Mouse (Mus musculus): ENCODE data around the gene Rarg. TPM values are rescaled to one million over a fixed set of nuclear protein-coding genes. Genes with fewer than 3 reads are reported as not detected.

Rarg gene
- polyA plus RNA-seq, 1 experiment from 2014 or later = 30.3 TPM

- WGBS = 61% methylated on average over 13 of the region's 14 CpGs
- Histone ChIP-seq H3K36me3 (peaks cover 6% of the 10 kb centered on the region; the same call in 1 of the 2 replicates), H3K4me1 (peaks cover 49% of the 10 kb centered on the region)
These were observed 1.6 kb downstream of the Rarg start for GRCm38 (mm10) chr15:102255547-102256255.

GRCm38 (mm10) chr15:102250521-102250920, 6.8 kb downstream of the Rarg start:
- peaks cover 53% of the 10 kb centered on the region for H3K4me1 ChIP-seq
- no peak for ATAC-seq (replicated peaks; ENCODE audit: low FRiP score)
- H3K4me2 ChIP-seq = no peak overlapping the region
- 0 out of 2 replicates have a peak overlapping the region, but pooled peaks have one; percentile 40 for H3K9ac ChIP-seq
- 74% methylated on average over 5 of the region's 5 CpGs for WGBS
- H3K27ac ChIP-seq = peak overlapping the region; percentile 99; the same call in 1 of the 2 replicates
- H3K9me3 ChIP-seq (replicated peaks) = no peaks in the 10 kb centered on the region
- no peak overlapping the region for H3K4me3 ChIP-seq (replicated peaks)
- peaks cover 6% of the 10 kb centered on the region; the same call in 1 of the 2 replicates for H3K36me3 ChIP-seq
- 0 out of 2 replicates have a peak, but pooled peaks cover 4% of the 10 kb centered on the region for H3K27me3 ChIP-seq

More at GRCm38 (mm10) chr15:102255547-102256255, 1.6 kb downstream of the Rarg start:
- no peak for ATAC-seq (replicated peaks; ENCODE audit: low FRiP score)
- Histone ChIP-seq H3K27ac (0 out of 2 replicates have a peak overlapping the region, but pooled peaks have one; percentile 41), H3K27me3 (0 out of 2 replicates have a peak, but pooled peaks cover 5% of the 10 kb centered on the region), H3K4me2 (peak overlapping the region; percentile 94), H3K9ac (no peak overlapping the region), H3K9me3 (replicated peaks) (no peaks in the 10 kb centered on the region), H3K4me3 (replicated peaks) (peak overlapping the region; percentile 68; the same call in 1 of the 2 replicates)

DNA sequence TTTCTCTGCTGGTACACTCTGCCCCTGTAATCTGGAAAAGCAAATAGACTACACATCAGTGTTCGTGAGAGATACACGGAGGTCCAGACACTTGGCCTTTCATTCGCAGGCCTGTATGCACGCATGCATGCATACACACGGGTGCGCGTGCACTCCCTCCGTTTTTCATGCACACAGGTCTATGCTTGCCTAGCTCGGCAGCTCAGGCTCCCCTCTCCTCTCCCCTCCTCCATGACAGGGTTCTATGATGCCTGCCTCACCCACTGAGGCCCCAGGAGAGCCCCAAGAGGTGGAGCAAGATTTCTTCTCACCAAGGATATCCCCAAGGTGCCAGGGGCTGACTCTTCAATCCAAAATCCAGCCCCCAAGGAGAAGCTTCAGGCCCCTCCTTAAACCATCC, 7.3 kb downstream of the Rarg start:
- Histone ChIP-seq H3K4me3 (replicated peaks) (peak overlapping the region; percentile 66; the same call in 1 of the 2 replicates), H3K27ac (peak overlapping the region; percentile 99)

DNA sequence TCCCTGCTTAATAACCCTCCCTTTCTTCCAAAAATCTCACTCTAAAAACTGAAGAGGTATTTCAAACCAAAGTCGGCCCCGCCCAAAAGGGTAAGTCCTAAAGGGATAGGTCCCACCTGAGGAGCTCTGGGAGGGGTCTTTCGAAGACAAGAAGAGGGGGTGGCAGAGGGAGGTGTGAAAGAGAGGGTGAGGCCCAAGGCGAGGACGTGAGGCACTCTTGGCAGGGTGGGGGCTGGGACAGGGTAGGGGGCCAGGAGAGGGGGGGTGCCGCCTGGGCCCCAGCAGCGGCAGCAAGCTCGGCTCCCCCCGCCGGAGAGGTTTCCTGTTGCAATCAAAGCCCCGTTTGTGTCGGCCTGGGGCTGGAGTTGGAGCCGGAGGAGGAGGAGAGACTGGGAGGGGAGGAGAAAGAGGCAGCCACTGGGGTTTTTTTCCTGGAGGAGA, 8.0 kb downstream of the Rarg start:
- peak overlapping the region; percentile 99 for H3K27ac ChIP-seq
- H3K4me3 ChIP-seq (replicated peaks) = peak overlapping the region; percentile 66
- peaks cover 6% of the 10 kb centered on the region; the same call in 1 of the 2 replicates for H3K36me3 ChIP-seq
- 0 out of 2 replicates have a peak, but pooled peaks cover 3% of the 10 kb centered on the region for H3K27me3 ChIP-seq
- no peaks in the 10 kb centered on the region for H3K9me3 ChIP-seq (replicated peaks)
- peaks cover 56% of the 10 kb centered on the region for H3K4me1 ChIP-seq
- peak overlapping the region; percentile 40 for H3K9ac ChIP-seq
- H3K4me2 ChIP-seq = peak overlapping the region; percentile 94
- ATAC-seq (replicated peaks; ENCODE audit: low FRiP score) = no peak
- 3% methylated on average over 13 of the region's 13 CpGs for WGBS

More for the DNA sequence above, 7.3 kb downstream of the Rarg start:
- no peak for ATAC-seq (replicated peaks; ENCODE audit: low FRiP score)
- peaks cover 53% of the 10 kb centered on the region for H3K4me1 ChIP-seq
- peaks cover 6% of the 10 kb centered on the region; the same call in 1 of the 2 replicates for H3K36me3 ChIP-seq
- H3K27me3 ChIP-seq = 0 out of 2 replicates have a peak, but pooled peaks cover 3% of the 10 kb centered on the region
- H3K9me3 ChIP-seq (replicated peaks) = no peaks in the 10 kb centered on the region
- peak overlapping the region; percentile 40; the same call in 1 of the 2 replicates for H3K9ac ChIP-seq
- peak overlapping the region; percentile 94 for H3K4me2 ChIP-seq
- 34% methylated on average over 9 of the region's 9 CpGs for WGBS

- WGBS = 0% methylated on average over 2 of the region's 3 CpGs
- H3K27ac ChIP-seq = peak overlapping the region; percentile 99
- H3K9ac ChIP-seq = peak overlapping the region; percentile 40; the same call in 1 of the 2 replicates
- peaks cover 61% of the 10 kb centered on the region for H3K4me1 ChIP-seq
- H3K9me3 ChIP-seq (replicated peaks) = no peaks in the 10 kb centered on the region
- peaks cover 6% of the 10 kb centered on the region; the same call in 1 of the 2 replicates for H3K36me3 ChIP-seq
- peak overlapping the region; percentile 94 for H3K4me2 ChIP-seq
- peak overlapping the region; percentile 66 for H3K4me3 ChIP-seq (replicated peaks)
- H3K27me3 ChIP-seq = 0 out of 2 replicates have a peak, but pooled peaks cover 3% of the 10 kb centered on the region
- ATAC-seq (replicated peaks; ENCODE audit: low FRiP score) = no peak
These were observed 8.5 kb downstream of the Rarg start for GRCm38 (mm10) chr15:102248812-102249191.

DNA sequence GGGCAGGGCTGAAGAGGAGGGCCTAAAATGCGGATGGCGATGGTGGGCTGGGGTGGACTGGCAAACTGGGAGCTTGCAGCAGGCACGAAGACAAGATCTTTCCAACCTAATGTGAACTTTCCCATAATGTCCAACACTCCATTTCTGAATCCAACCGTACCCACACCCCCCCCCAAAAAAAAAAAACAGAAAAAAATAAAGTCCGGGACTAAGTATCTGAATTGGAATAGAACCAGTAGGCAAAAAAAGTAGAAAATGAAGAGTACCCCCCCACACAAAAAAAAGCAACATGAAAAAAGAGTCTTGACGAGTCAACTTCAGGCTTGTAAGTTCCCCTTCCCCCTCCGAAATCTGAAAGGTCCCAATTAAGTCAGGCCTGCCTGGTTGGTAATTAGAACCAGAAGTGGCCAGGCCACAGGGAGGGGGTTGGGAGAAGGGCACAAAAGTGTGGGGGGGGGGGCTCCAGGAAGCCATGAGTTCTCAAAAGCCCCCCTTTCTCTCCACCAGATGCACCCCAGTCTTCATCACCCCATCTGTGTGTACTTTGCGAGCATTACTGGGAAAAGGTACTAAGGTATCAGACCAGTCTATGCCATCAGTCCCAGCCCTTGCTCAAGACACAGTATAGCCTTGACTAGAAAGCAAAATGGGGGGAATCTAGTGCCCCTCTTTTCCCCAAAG, 9.0 kb downstream of the Rarg start:
- peak overlapping the region; percentile 99 for H3K27ac ChIP-seq
- peak overlapping the region; percentile 68; the same call in 1 of the 2 replicates for H3K9ac ChIP-seq
- WGBS = 8% methylated on average over 8 of the region's 8 CpGs
- H3K9me3 ChIP-seq (replicated peaks) = no peaks in the 10 kb centered on the region
- no peak for ATAC-seq (replicated peaks; ENCODE audit: low FRiP score)
- H3K36me3 ChIP-seq = peaks cover 6% of the 10 kb centered on the region; the same call in 1 of the 2 replicates
- H3K27me3 ChIP-seq = 0 out of 2 replicates have a peak, but pooled peaks cover 3% of the 10 kb centered on the region
- peak overlapping the region; percentile 94 for H3K4me2 ChIP-seq
- peak overlapping the region; percentile 66 for H3K4me3 ChIP-seq (replicated peaks)
- peaks cover 66% of the 10 kb centered on the region for H3K4me1 ChIP-seq

GRCm38 (mm10) chr15:102247252-102248130, 9.8 kb downstream of the Rarg start:
- peak; percentile 61 for ATAC-seq (replicated peaks; ENCODE audit: low FRiP score)
- WGBS = under 1% methylated on average over 50 of the region's 65 CpGs
- Histone ChIP-seq H3K9me3 (replicated peaks) (no peaks in the 10 kb centered on the region), H3K27ac (peak overlapping the region; percentile 99), H3K4me3 (replicated peaks) (peak overlapping the region; percentile 66), H3K27me3 (0 out of 2 replicates have a peak, but pooled peaks cover 3% of the 10 kb centered on the region), H3K4me2 (peak overlapping the region; percentile 94), H3K4me1 (peaks cover 74% of the 10 kb centered on the region), H3K36me3 (peaks cover 6% of the 10 kb centered on the region; the same call in 1 of the 2 replicates), H3K9ac (peak overlapping the region; percentile 68)

- H3K27me3 ChIP-seq = 0 out of 2 replicates have a peak, but pooled peaks cover 3% of the 10 kb centered on the region
- ATAC-seq (replicated peaks; ENCODE audit: low FRiP score) = peak; percentile 75
- peak overlapping the region; percentile 94 for H3K4me2 ChIP-seq
- H3K4me1 ChIP-seq = peaks cover 80% of the 10 kb centered on the region
- peak overlapping the region; percentile 66 for H3K4me3 ChIP-seq (replicated peaks)
- peaks cover 6% of the 10 kb centered on the region; the same call in 1 of the 2 replicates for H3K36me3 ChIP-seq
- peak overlapping the region; percentile 99 for H3K27ac ChIP-seq
- WGBS = under 1% methylated on average over 34 of the region's 35 CpGs
- H3K9ac ChIP-seq = peak overlapping the region; percentile 68
- H3K9me3 ChIP-seq (replicated peaks) = no peaks in the 10 kb centered on the region
These were observed 10.5 kb downstream of the Rarg start for GRCm38 (mm10) chr15:102246866-102247251.

DNA sequence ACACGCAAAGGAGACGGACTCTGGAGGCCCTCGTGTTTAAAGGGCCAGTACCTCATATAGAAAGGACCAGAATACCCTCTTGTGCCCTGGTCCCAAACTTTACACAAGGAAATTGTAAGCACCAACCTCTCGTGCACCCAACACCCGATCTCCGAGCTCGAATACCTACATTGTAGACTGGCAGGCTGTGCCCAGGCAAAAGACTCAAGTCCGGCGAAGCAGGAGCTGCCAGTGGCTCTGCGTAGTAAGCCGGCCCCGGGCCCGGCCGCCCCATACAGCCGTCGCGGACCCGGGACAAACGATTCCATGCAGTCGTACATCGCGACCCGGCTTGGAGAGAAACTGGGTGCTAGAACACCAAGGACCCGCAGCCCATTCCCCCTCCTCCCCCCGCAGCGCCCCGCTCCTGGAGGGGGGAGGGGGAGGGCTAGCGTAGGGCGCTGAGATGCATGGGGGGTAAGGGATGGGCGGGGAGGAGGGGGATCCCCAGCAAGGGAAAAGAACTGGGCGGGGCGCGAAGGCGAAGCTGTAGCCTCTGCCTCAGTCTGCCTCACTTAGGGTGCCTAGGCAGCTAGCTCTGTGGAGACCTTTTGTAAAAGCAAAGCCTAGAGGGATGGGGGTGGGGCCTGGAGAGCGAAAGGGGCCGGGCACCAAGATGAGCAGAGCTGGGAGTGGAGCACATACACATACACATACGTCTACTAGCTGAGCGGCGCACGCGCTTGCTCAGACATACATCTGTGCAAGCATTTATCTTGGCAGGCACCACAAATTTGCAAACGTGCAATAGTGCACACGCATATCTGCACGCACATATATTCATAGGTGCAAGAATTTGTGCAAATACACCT, 11.2 kb downstream of the Rarg start:
- no peaks in the 10 kb centered on the region for H3K9me3 ChIP-seq (replicated peaks)
- H3K27ac ChIP-seq = peak overlapping the region; percentile 99
- H3K9ac ChIP-seq = peak overlapping the region; percentile 68
- H3K4me2 ChIP-seq = peak overlapping the region; percentile 94
- under 1% methylated on average over 39 of the region's 44 CpGs for WGBS
- peaks cover 5% of the 10 kb centered on the region for H3K36me3 ChIP-seq
- H3K4me1 ChIP-seq = peaks cover 80% of the 10 kb centered on the region
- peak overlapping the region; percentile 66 for H3K4me3 ChIP-seq (replicated peaks)
- H3K27me3 ChIP-seq = 0 out of 2 replicates have a peak, but pooled peaks cover 3% of the 10 kb centered on the region
- peak; percentile 66 for ATAC-seq (replicated peaks; ENCODE audit: low FRiP score)

GRCm38 (mm10) chr15:102245461-102245881, 11.8 kb downstream of the Rarg start:
- Histone ChIP-seq H3K4me3 (replicated peaks) (peak overlapping the region; percentile 66), H3K9ac (peak overlapping the region; percentile 68), H3K4me1 (peaks cover 78% of the 10 kb centered on the region), H3K27me3 (0 out of 2 replicates have a peak, but pooled peaks cover 3% of the 10 kb centered on the region), H3K27ac (peak overlapping the region; percentile 99), H3K36me3 (peaks cover 7% of the 10 kb centered on the region), H3K4me2 (peak overlapping the region; percentile 94), H3K9me3 (replicated peaks) (no peaks in the 10 kb centered on the region)
- no peak for ATAC-seq (replicated peaks; ENCODE audit: low FRiP score)
- WGBS = 1% methylated on average over 14 of the region's 14 CpGs

Data from kidney, embryonic 15.5 days (tissue).